Mouse (Mus musculus) neural tube, embryonic 15.5 days (tissue): ENCODE results near the gene Eri3. TPM values are rescaled to one million over a fixed set of nuclear protein-coding genes. Genes with fewer than 3 reads are reported as not detected.

Source experiments
- ATAC-seq: fragments of 200-750 bp; cut with Nextera tagmentation; 2 replicates; pipeline ENCODE4 v1.8.0; 2017; ENCODE audit warnings: mild to moderate bottlenecking, moderate TSS enrichment, moderate library complexity; ENCODE audit not compliant: low FRiP score
- H3K27ac ChIP-seq: fragments of 300-500 bp; sonication (generic); replicated peaks from 2 replicates; pipeline ENCODE4 v1.5.1; 2015; ENCODE audit warnings: mild to moderate bottlenecking, inconsistent platforms
- H3K27me3 ChIP-seq: fragments of 300-500 bp; sonication (generic); replicated peaks from 2 replicates; pipeline ENCODE4 v1.6.1; 2015; ENCODE audit warnings: inconsistent platforms
- H3K36me3 ChIP-seq: fragments of 300-500 bp; sonication (generic); 2 replicates; pipeline ENCODE4 v1.6.1; 2015; ENCODE audit warnings: inconsistent platforms
- H3K4me1 ChIP-seq: fragments of 300-500 bp; sonication (generic); 2 replicates; pipeline ENCODE4 v1.6.1; 2015; ENCODE audit warnings: inconsistent platforms
- H3K4me2 ChIP-seq: fragments of 300-500 bp; sonication (generic); 2 replicates; pipeline ENCODE4 v1.6.1; 2015; ENCODE audit warnings: inconsistent platforms, mild to moderate bottlenecking, moderate library complexity
- H3K4me3 ChIP-seq: fragments of 300-500 bp; sonication (generic); replicated peaks from 2 replicates; pipeline ENCODE4 v1.5.1; 2015; ENCODE audit warnings: mild to moderate bottlenecking, inconsistent platforms
- H3K9ac ChIP-seq: fragments of 300-500 bp; sonication (generic); replicated peaks from 2 replicates; pipeline ENCODE4 v1.6.1; 2015; ENCODE audit warnings: mild to moderate bottlenecking, inconsistent platforms
- H3K9me3 ChIP-seq: fragments of 300-500 bp; sonication (generic); replicated peaks from 2 replicates; pipeline ENCODE4 v1.6.1; 2016; ENCODE audit warnings: inconsistent platforms
- WGBS: fragments of 180-500 bp; shearing (Covaris S2); methylation state at CpG from one replicate; pipeline ENCODE4 v1.1.7; 2015; ENCODE audit warnings: mixed read lengths; 5-methylcytosine and 5-hydroxymethylcytosine counted together
- polyA plus RNA-seq: library from polyadenylated mRNA; unstranded; fragments of >200 nt; fragmentation: Nextera tagmentation; extraction: Ambion mirVana; gene quantifications from 2 replicates; pipeline ENCODE4 v1.2.1, GENCODE M21; 2015

Gene Eri3
- polyA plus RNA-seq, 1 experiment from 2014 or later: 244 TPM

GRCm38 (mm10) chr4:117646926-117647755, 97.0 kb downstream of the Eri3 start:
- H3K4me1 ChIP-seq: peaks cover 54% of the 10 kb centered on the region
- H3K9me3 ChIP-seq: no peaks in the 10 kb centered on the region
- H3K9ac ChIP-seq: 0 out of 2 replicates have a peak overlapping the region, but pooled peaks have one; percentile 10
- no peak for ATAC-seq
- H3K4me3 ChIP-seq: no peak overlapping the region
- H3K36me3 ChIP-seq: peaks cover 2% of the 10 kb centered on the region; the same call in 1 of the 2 replicates
- peak overlapping the region; percentile 74 for H3K27ac ChIP-seq
- H3K4me2 ChIP-seq: no peak overlapping the region
- 0 out of 2 replicates have a peak, but pooled peaks cover 2% of the 10 kb centered on the region for H3K27me3 ChIP-seq
- WGBS: 35% methylated on average over 23 of the region's 23 CpGs

- H3K27me3 ChIP-seq: no peaks in the 10 kb centered on the region
- no peaks in the 10 kb centered on the region for H3K9me3 ChIP-seq
- ATAC-seq: peak; percentile 26; the same call in 1 of the 2 replicates
- H3K36me3 ChIP-seq: peaks cover 2% of the 10 kb centered on the region; the same call in 1 of the 2 replicates
- H3K27ac ChIP-seq: no peak overlapping the region
- no peak overlapping the region for H3K9ac ChIP-seq
- H3K4me3 ChIP-seq: no peak overlapping the region
- peaks cover 36% of the 10 kb centered on the region for H3K4me1 ChIP-seq
- H3K4me2 ChIP-seq: no peak overlapping the region
- 27% methylated on average over 8 of the region's 8 CpGs for WGBS
Measured at GRCm38 (mm10) chr4:117651626-117652101, 101.5 kb downstream of the Eri3 start.

- Histone ChIP-seq H3K36me3 (peaks cover 2% of the 10 kb centered on the region; the same call in 1 of the 2 replicates), H3K27me3 (no peaks in the 10 kb centered on the region), H3K9me3 (no peaks in the 10 kb centered on the region), H3K4me3 (no peak overlapping the region), H3K4me2 (no peak overlapping the region), H3K9ac (no peak overlapping the region), H3K4me1 (peaks cover 35% of the 10 kb centered on the region), H3K27ac (no peak overlapping the region)
- no peak for ATAC-seq
- 66% methylated on average over 5 of the region's 5 CpGs for WGBS
Measured at GRCm38 (mm10) chr4:117652727-117653126, 102.6 kb downstream of the Eri3 start.

GRCm38 (mm10) chr4:117654016-117654702, 104.0 kb downstream of the Eri3 start:
- no peak for ATAC-seq
- H3K4me1 ChIP-seq: peaks cover 41% of the 10 kb centered on the region
- H3K4me3 ChIP-seq: no peak overlapping the region

GRCm38 (mm10) chr4:117654703-117655499, 104.7 kb downstream of the Eri3 start:
- Histone ChIP-seq H3K36me3 (no peaks in the 10 kb centered on the region; the same call in 1 of the 2 replicates), H3K4me3 (no peak overlapping the region), H3K4me1 (peaks cover 44% of the 10 kb centered on the region), H3K9me3 (no peaks in the 10 kb centered on the region), H3K9ac (no peak overlapping the region), H3K27me3 (no peaks in the 10 kb centered on the region), H3K27ac (no peak overlapping the region), H3K4me2 (no peak overlapping the region)
- ATAC-seq: no peak
- WGBS: 58% methylated on average over 9 of the region's 9 CpGs

More at GRCm38 (mm10) chr4:117654016-117654702, 104.0 kb downstream of the Eri3 start:
- H3K9me3 ChIP-seq: no peaks in the 10 kb centered on the region
- 23% methylated on average over 10 of the region's 10 CpGs for WGBS
- no peak overlapping the region for H3K9ac ChIP-seq
- H3K36me3 ChIP-seq: peaks cover 2% of the 10 kb centered on the region; the same call in 1 of the 2 replicates
- no peaks in the 10 kb centered on the region for H3K27me3 ChIP-seq
- no peak overlapping the region for H3K4me2 ChIP-seq
- H3K27ac ChIP-seq: no peak overlapping the region

- WGBS: 61% methylated on average over 5 of the region's 5 CpGs
- H3K4me3 ChIP-seq: no peak overlapping the region
- H3K9ac ChIP-seq: no peak overlapping the region
- H3K4me1 ChIP-seq: peaks cover 44% of the 10 kb centered on the region
- H3K36me3 ChIP-seq: no peaks in the 10 kb centered on the region
- no peak for ATAC-seq
- no peaks in the 10 kb centered on the region for H3K9me3 ChIP-seq
- H3K4me2 ChIP-seq: no peak overlapping the region
- no peaks in the 10 kb centered on the region for H3K27me3 ChIP-seq
- no peak overlapping the region for H3K27ac ChIP-seq
Measured at GRCm38 (mm10) chr4:117655500-117655863, 105.3 kb downstream of the Eri3 start.

GRCm38 (mm10) chr4:117656961-117657360, 106.8 kb downstream of the Eri3 start:
- no peaks in the 10 kb centered on the region for H3K27me3 ChIP-seq
- H3K27ac ChIP-seq: no peak overlapping the region; the same call in 1 of the 2 replicates
- H3K4me3 ChIP-seq: no peak overlapping the region
- no peaks in the 10 kb centered on the region for H3K36me3 ChIP-seq
- H3K4me1 ChIP-seq: peaks cover 38% of the 10 kb centered on the region
- no peak overlapping the region for H3K9ac ChIP-seq
- no peaks in the 10 kb centered on the region for H3K9me3 ChIP-seq
- H3K4me2 ChIP-seq: no peak overlapping the region
- 22% methylated on average over 6 of the region's 6 CpGs for WGBS
- ATAC-seq: no peak

- no peaks in the 10 kb centered on the region for H3K9me3 ChIP-seq
- H3K4me1 ChIP-seq: peaks cover 36% of the 10 kb centered on the region
- H3K36me3 ChIP-seq: no peaks in the 10 kb centered on the region
- ATAC-seq: 0 out of 2 replicates have a peak, but pooled peaks have one; percentile 18
- H3K27me3 ChIP-seq: no peaks in the 10 kb centered on the region
- WGBS: 60% methylated on average over 4 of the region's 4 CpGs
- H3K4me2 ChIP-seq: no peak overlapping the region
- H3K4me3 ChIP-seq: no peak overlapping the region
- no peak overlapping the region for H3K9ac ChIP-seq
- no peak overlapping the region; the same call in 1 of the 2 replicates for H3K27ac ChIP-seq
Measured at GRCm38 (mm10) chr4:117657646-117658045, 107.5 kb downstream of the Eri3 start.

- no peak overlapping the region for H3K9ac ChIP-seq
- peak overlapping the region; percentile 60 for H3K27ac ChIP-seq
- no peaks in the 10 kb centered on the region for H3K27me3 ChIP-seq
- peak; percentile 60 for ATAC-seq
- H3K4me1 ChIP-seq: peaks cover 36% of the 10 kb centered on the region
- no peak overlapping the region for H3K4me2 ChIP-seq
- 17% methylated on average over 14 of the region's 14 CpGs for WGBS
- no peak overlapping the region for H3K4me3 ChIP-seq
- H3K9me3 ChIP-seq: no peaks in the 10 kb centered on the region
- H3K36me3 ChIP-seq: no peaks in the 10 kb centered on the region
Measured at GRCm38 (mm10) chr4:117658582-117659444, 108.6 kb downstream of the Eri3 start.

GRCm38 (mm10) chr4:117660001-117660400, 109.8 kb downstream of the Eri3 start:
- Histone ChIP-seq H3K9ac (no peak overlapping the region), H3K4me2 (no peak overlapping the region), H3K4me3 (no peak overlapping the region), H3K36me3 (no peaks in the 10 kb centered on the region), H3K4me1 (peaks cover 40% of the 10 kb centered on the region), H3K27ac (no peak overlapping the region), H3K9me3 (no peaks in the 10 kb centered on the region), H3K27me3 (no peaks in the 10 kb centered on the region)
- no peak for ATAC-seq
- WGBS: 96% methylated on average over 5 of the region's 5 CpGs
